Mouse (Mus musculus) hindbrain, embryonic 15.5 days (tissue): ENCODE results near the gene Pigf. TPM values are rescaled to one million over a fixed set of nuclear protein-coding genes. Genes with fewer than 3 reads are reported as not detected.

Source experiments
- ATAC-seq: fragments of 200-750 bp; cut with Nextera tagmentation; 2 replicates; pipeline ENCODE4 v1.8.0; 2017; ENCODE audit warnings: low read depth, moderate number of reproducible peaks, moderate TSS enrichment; ENCODE audit not compliant: low FRiP score
- H3K27ac ChIP-seq: fragments of 300-500 bp; sonication (generic); replicated peaks from 2 replicates; pipeline ENCODE4 v1.5.1; 2015; ENCODE audit warnings: mild to moderate bottlenecking, inconsistent platforms
- H3K27me3 ChIP-seq: fragments of 300-500 bp; sonication (generic); 2 replicates; pipeline ENCODE4 v1.6.1; 2015; ENCODE audit warnings: control low read depth, inconsistent platforms
- H3K36me3 ChIP-seq: fragments of 300-500 bp; sonication (generic); 2 replicates; pipeline ENCODE4 v1.6.1; 2015; ENCODE audit warnings: control low read depth, inconsistent platforms
- H3K4me1 ChIP-seq: fragments of 300-500 bp; sonication (generic); replicated peaks from 2 replicates; pipeline ENCODE4 v1.6.1; 2015; ENCODE audit warnings: control low read depth, inconsistent platforms
- H3K4me2 ChIP-seq: fragments of 300-500 bp; sonication (generic); 2 replicates; pipeline ENCODE4 v1.6.1; 2015; ENCODE audit warnings: moderate library complexity, mild to moderate bottlenecking, inconsistent platforms
- H3K4me3 ChIP-seq: fragments of 300-500 bp; sonication (generic); 2 replicates; pipeline ENCODE4 v1.5.1; 2015; ENCODE audit warnings: mild to moderate bottlenecking, inconsistent platforms
- H3K9ac ChIP-seq: fragments of 300-500 bp; sonication (generic); 2 replicates; pipeline ENCODE4 v1.6.1; 2015; ENCODE audit warnings: inconsistent platforms
- H3K9me3 ChIP-seq: fragments of 300-500 bp; sonication (generic); 2 replicates; pipeline ENCODE4 v1.6.1; 2016; ENCODE audit warnings: control low read depth, inconsistent platforms
- WGBS: fragments of 180-500 bp; shearing (Covaris S2); methylation state at CpG from one replicate; pipeline ENCODE4 v1.1.7; 2015; 5-methylcytosine and 5-hydroxymethylcytosine counted together
- polyA plus RNA-seq: library from polyadenylated mRNA; unstranded; fragments of >200 nt; fragmentation: Nextera tagmentation; extraction: Ambion mirVana; gene quantifications from 2 replicates; pipeline ENCODE4 v1.2.1, GENCODE M21; 2015

The Pigf gene
- polyA plus RNA-seq, 1 experiment from 2014 or later: 30.6 TPM

DNA sequence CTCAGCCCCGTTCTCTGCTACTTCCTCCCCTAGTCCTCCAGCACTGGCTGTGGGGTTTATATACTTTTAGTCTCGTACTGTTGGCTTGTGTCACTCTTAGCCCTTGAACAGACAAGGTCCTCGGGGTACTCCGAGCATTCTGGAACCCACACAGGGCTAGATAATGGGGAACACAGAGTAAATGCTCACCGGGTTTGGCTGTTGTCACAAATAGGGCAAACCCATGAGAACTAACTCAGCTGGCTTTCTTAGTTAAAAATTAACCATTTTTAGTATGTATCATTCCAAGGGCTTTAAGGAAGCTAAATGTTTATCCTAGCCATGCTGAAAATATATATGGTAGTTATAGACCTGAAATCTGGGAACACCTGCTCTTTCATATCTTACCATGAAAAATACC, 5.5 kb downstream of the Pigf start:
- WGBS: 93% methylated on average over 5 of the region's 5 CpGs
- H3K4me2 ChIP-seq: no peak overlapping the region
- no peak for ATAC-seq
- no peak overlapping the region for H3K27ac ChIP-seq
- no peak overlapping the region for H3K9ac ChIP-seq
- no peak overlapping the region for H3K4me3 ChIP-seq
- no peaks in the 10 kb centered on the region for H3K9me3 ChIP-seq
- H3K27me3 ChIP-seq: no peaks in the 10 kb centered on the region
- peaks cover 7% of the 10 kb centered on the region for H3K4me1 ChIP-seq
- 0 out of 2 replicates have a peak, but pooled peaks cover 4% of the 10 kb centered on the region for H3K36me3 ChIP-seq

- ATAC-seq: no peak
- Histone ChIP-seq H3K27me3 (no peaks in the 10 kb centered on the region), H3K27ac (0 out of 2 replicates have a peak overlapping the region, but pooled peaks have one; percentile 25), H3K4me1 (no peaks in the 10 kb centered on the region), H3K4me2 (no peak overlapping the region), H3K36me3 (peaks cover 8% of the 10 kb centered on the region), H3K4me3 (no peak overlapping the region), H3K9ac (no peak overlapping the region), H3K9me3 (no peaks in the 10 kb centered on the region)
- 71% methylated on average over 13 of the region's 13 CpGs for WGBS
These were observed 13.7 kb downstream of the Pigf start for GRCm38 (mm10) chr17:87011301-87012019.

DNA sequence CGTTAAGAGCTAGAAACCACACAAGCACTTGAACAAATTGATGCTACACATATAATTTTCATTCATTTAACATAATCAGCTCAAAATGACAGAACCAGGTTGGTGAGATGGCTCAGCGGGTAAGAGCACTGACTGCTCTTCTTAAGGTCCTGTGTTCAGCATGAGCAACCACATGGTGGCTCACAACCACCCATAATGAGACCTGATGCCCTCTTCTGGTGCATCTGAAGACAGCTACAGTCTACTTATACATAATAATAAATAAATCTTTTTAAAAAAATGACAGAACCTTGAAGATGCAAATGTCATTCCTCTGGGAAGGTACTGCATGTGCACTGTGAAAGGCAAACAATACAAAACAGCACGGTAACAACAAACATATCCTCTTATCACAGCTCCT, 16.3 kb downstream of the Pigf start:
- H3K27me3 ChIP-seq: no peaks in the 10 kb centered on the region
- no peak overlapping the region for H3K4me2 ChIP-seq
- no peak overlapping the region for H3K27ac ChIP-seq
- WGBS: 88% methylated on average over 3 of the region's 3 CpGs
- no peaks in the 10 kb centered on the region for H3K9me3 ChIP-seq
- no peak overlapping the region for H3K4me3 ChIP-seq
- H3K36me3 ChIP-seq: peaks cover 8% of the 10 kb centered on the region
- no peaks in the 10 kb centered on the region for H3K4me1 ChIP-seq
- no peak for ATAC-seq
- no peak overlapping the region for H3K9ac ChIP-seq

- no peak overlapping the region for H3K4me3 ChIP-seq
- no peaks in the 10 kb centered on the region for H3K4me1 ChIP-seq
- no peak overlapping the region for H3K4me2 ChIP-seq
- H3K27me3 ChIP-seq: no peaks in the 10 kb centered on the region
- WGBS: 93% methylated on average over 6 of the region's 6 CpGs
- H3K36me3 ChIP-seq: 0 out of 2 replicates have a peak, but pooled peaks cover 10% of the 10 kb centered on the region
- ATAC-seq: no peak
- no peak overlapping the region for H3K9ac ChIP-seq
- no peaks in the 10 kb centered on the region for H3K9me3 ChIP-seq
- H3K27ac ChIP-seq: no peak overlapping the region
These were observed 27.9 kb downstream of the Pigf start for GRCm38 (mm10) chr17:86997323-86997722.

GRCm38 (mm10) chr17:86991306-86991705, 33.9 kb downstream of the Pigf start:
- no peaks in the 10 kb centered on the region for H3K36me3 ChIP-seq
- no peak for ATAC-seq
- H3K27ac ChIP-seq: no peak overlapping the region
- WGBS: 95% methylated on average over 8 of the region's 8 CpGs
- H3K27me3 ChIP-seq: no peaks in the 10 kb centered on the region
- H3K4me2 ChIP-seq: no peak overlapping the region
- peaks cover 22% of the 10 kb centered on the region for H3K4me1 ChIP-seq
- H3K4me3 ChIP-seq: no peak overlapping the region
- H3K9ac ChIP-seq: no peak overlapping the region
- no peaks in the 10 kb centered on the region for H3K9me3 ChIP-seq

DNA sequence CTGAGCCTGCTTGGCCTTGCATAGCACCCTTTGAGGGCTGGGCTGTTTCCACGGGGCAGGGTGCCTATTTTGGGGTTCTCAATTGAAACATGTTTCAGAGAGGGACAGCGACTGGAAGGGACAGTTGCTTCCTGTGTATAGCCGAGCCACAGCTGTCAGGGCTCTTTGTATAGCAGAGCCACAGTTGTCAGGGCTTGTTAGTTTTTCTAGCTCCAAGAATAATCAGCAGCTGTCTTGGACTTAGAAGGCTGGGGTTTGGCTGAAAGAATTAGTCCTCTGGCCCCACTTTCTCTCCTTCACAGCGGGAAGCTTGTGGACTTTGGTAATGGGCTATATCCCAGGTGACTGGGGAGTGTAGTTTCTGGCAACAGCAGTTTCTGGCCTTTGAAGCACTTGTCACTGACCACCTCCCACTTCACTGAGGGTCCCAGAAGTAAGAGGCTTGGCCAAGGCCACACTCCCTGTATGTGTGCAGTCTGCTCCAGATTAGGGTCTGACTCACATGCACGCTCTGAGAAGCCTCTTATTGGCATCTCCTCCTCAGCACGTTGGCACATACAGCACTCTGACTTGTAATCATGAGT, 36.5 kb downstream of the Pigf start:
- Histone ChIP-seq H3K36me3 (no peaks in the 10 kb centered on the region), H3K9ac (no peak overlapping the region), H3K27me3 (no peaks in the 10 kb centered on the region), H3K4me1 (peaks cover 29% of the 10 kb centered on the region), H3K4me2 (no peak overlapping the region), H3K9me3 (no peaks in the 10 kb centered on the region), H3K27ac (no peak overlapping the region), H3K4me3 (no peak overlapping the region)
- 52% methylated on average over 6 of the region's 6 CpGs for WGBS
- 0 out of 2 replicates have a peak, but pooled peaks have one; percentile 37 for ATAC-seq

- Histone ChIP-seq H3K9ac (no peak overlapping the region), H3K4me2 (no peak overlapping the region), H3K36me3 (no peaks in the 10 kb centered on the region), H3K27ac (no peak overlapping the region), H3K4me1 (peaks cover 29% of the 10 kb centered on the region), H3K9me3 (no peaks in the 10 kb centered on the region), H3K27me3 (no peaks in the 10 kb centered on the region), H3K4me3 (no peak overlapping the region)
- 76% methylated on average over 5 of the region's 5 CpGs for WGBS
- no peak for ATAC-seq
These were observed 37.0 kb downstream of the Pigf start for GRCm38 (mm10) chr17:86988161-86988560.

- Histone ChIP-seq H3K4me1 (peaks cover 29% of the 10 kb centered on the region), H3K4me3 (no peak overlapping the region), H3K27ac (no peak overlapping the region; the same call in 1 of the 2 replicates), H3K9me3 (no peaks in the 10 kb centered on the region), H3K9ac (no peak overlapping the region), H3K27me3 (no peaks in the 10 kb centered on the region), H3K36me3 (no peaks in the 10 kb centered on the region), H3K4me2 (peak overlapping the region; percentile 5; the same call in 1 of the 2 replicates)
- 33% methylated on average over 17 of the region's 17 CpGs for WGBS
- ATAC-seq: peak; percentile 52; the same call in 1 of the 2 replicates
These were observed 38.6 kb downstream of the Pigf start for GRCm38 (mm10) chr17:86986449-86987138.

- H3K4me3 ChIP-seq: no peak overlapping the region
- no peak overlapping the region for H3K4me2 ChIP-seq
- H3K27ac ChIP-seq: no peak overlapping the region
- no peak for ATAC-seq
- no peaks in the 10 kb centered on the region for H3K9me3 ChIP-seq
- H3K27me3 ChIP-seq: no peaks in the 10 kb centered on the region
- H3K9ac ChIP-seq: no peak overlapping the region
- 67% methylated on average over 9 of the region's 9 CpGs for WGBS
- peaks cover 17% of the 10 kb centered on the region for H3K4me1 ChIP-seq
- H3K36me3 ChIP-seq: no peaks in the 10 kb centered on the region
These were observed 42.7 kb downstream of the Pigf start for GRCm38 (mm10) chr17:86982497-86982896.

- no peak overlapping the region for H3K27ac ChIP-seq
- no peak overlapping the region for H3K4me2 ChIP-seq
- no peak overlapping the region for H3K9ac ChIP-seq
- H3K4me3 ChIP-seq: no peak overlapping the region
- no peaks in the 10 kb centered on the region for H3K9me3 ChIP-seq
- no peaks in the 10 kb centered on the region for H3K27me3 ChIP-seq
- no peak for ATAC-seq
- peaks cover 11% of the 10 kb centered on the region for H3K4me1 ChIP-seq
- WGBS: 97% methylated on average over 2 of the region's 2 CpGs
- H3K36me3 ChIP-seq: no peaks in the 10 kb centered on the region
These were observed 43.5 kb downstream of the Pigf start for GRCm38 (mm10) chr17:86981701-86982100.

DNA sequence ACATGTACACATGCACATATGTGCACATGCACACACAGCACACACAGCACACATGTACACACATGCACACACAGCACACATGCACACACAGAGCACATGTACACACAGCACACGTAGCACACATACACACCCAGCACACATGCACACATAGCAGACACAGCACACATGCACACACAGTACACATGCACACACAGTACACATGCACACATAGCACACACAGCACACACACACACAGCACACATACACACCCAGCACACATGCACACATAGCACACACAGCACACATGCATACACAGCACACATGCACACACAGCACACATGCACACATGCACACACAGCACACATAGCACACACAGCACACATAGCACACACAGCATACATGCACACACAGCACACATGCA, 44.0 kb downstream of the Pigf start:
- no peak for ATAC-seq
- no peak overlapping the region for H3K4me3 ChIP-seq
- H3K36me3 ChIP-seq: no peaks in the 10 kb centered on the region
- H3K27me3 ChIP-seq: no peaks in the 10 kb centered on the region
- 92% methylated on average over 1 of the region's 1 CpGs for WGBS
- H3K4me1 ChIP-seq: peaks cover 6% of the 10 kb centered on the region
- no peak overlapping the region for H3K9ac ChIP-seq
- no peak overlapping the region for H3K27ac ChIP-seq
- H3K4me2 ChIP-seq: no peak overlapping the region
- H3K9me3 ChIP-seq: no peaks in the 10 kb centered on the region

- Histone ChIP-seq H3K27me3 (no peaks in the 10 kb centered on the region), H3K4me3 (no peak overlapping the region), H3K9ac (no peak overlapping the region), H3K36me3 (no peaks in the 10 kb centered on the region), H3K4me1 (no peaks in the 10 kb centered on the region), H3K4me2 (no peak overlapping the region), H3K9me3 (no peaks in the 10 kb centered on the region), H3K27ac (no peak overlapping the region)
- 90% methylated on average over 6 of the region's 6 CpGs for WGBS
- no peak for ATAC-seq
These were observed 46.7 kb downstream of the Pigf start for GRCm38 (mm10) chr17:86978496-86978895.
